Mouse (Mus musculus): ENCODE results near the gene Rxfp3.

DNA sequence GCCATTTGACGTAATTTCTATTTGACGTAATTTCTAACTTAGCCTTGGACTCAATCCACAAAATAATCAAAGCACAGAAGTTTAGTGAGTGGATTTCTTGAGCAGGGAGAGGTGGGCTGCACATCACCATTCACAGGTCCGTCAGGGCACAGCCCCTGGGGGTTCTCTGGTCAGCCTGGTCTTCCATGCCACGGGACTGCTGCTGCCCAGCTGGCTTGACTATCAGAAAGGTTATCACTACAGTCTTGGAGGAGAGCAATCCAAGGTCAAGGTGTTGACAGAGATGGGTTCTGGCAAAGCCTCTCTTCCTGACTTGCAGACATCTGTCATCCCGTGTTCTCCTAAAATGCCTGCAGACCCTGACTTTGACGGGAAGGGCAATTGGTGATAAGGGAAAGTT is 33.1 kb downstream of the Rxfp3 start:
- TF ChIP-seq CTCF (conservative IDR thresholded peaks at IDR 0.05; ENCODE audit: insufficient read depth, insufficient read length, low read depth, low read length) (no peak), POLR2A (IDR thresholded peaks at IDR 0.05; ENCODE audit: low read depth, low read length) (no peak)
